ENCODE assay signal across 24 mouse cellular contexts in the genomic region with DNA sequence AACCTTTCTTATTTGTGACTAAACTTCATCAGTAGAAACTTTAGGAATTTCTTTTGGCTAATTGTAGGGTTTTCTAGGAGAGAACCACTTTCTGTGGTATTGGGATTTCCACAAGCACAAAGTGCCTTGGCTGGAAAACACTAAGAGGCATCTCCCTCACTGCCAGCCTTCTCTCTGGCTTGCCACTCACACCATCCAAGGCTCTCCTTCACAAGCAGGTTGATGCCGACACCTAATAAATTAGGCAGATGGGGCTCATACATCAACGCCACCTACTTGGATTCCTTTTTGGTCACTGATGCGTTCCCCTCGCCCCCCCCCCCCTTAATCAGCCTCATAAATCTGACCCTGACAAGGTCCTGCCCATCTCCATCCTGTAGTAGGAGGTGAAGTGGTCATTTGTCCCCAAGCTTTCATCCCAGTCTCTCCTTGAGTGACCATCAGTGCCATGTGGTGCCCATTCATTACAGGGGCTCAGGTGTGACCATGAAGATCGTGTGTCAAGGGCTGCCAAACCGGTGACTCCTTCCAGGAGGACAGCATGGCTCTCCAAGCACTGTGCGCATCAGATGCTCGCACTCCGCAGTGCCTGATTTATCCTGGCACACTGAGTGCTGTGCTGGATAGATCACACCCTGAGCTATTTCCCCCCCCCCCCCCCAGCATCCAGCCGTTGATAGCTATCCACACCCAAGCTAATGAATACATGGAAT. TPM values are rescaled to one million over a fixed set of nuclear protein-coding genes. Genes with fewer than 3 reads are reported as not detected.
A peak's percentile ranks its signal among the peaks of the same experiment; 100 is the strongest.
DNase-seq lines count a peak whose midpoint lies in the region; ATAC-seq and TF ChIP-seq lines count a peak whose summit lies in the region.
"Had no signal": no experiment of that assay in that cellular context is flagged by ENCODE, and none has a peak within 500 bp of the region (broad histone marks: within the 10 kb centered on the region; RNA-seq: fewer than 3 reads in every experiment).

No protein-coding gene starts in this region.

- no peak overlapping the region for H3K4me2 ChIP-seq in forebrain, embryonic 16.5 days (ENCODE audit: low read length)
- H3K4me2 ChIP-seq in forebrain, embryonic 14.5 days (ENCODE audit: low read length): no peak overlapping the region
- no peak overlapping the region for H3K4me2 ChIP-seq in hindbrain, embryonic 15.5 days
- no peak overlapping the region for H3K4me2 ChIP-seq in midbrain, embryonic 16.5 days (ENCODE audit: low read length)
- no peak overlapping the region for H3K4me2 ChIP-seq in midbrain, embryonic 14.5 days (ENCODE audit: low read length)
- no peak overlapping the region for H3K4me2 ChIP-seq in hindbrain, postnatal 0 days (ENCODE audit: low read depth, low read length)
- H3K4me2 ChIP-seq: heart, embryonic 13.5 days; liver, embryonic 11.5 days; neural tube, embryonic 12.5 days had no signal

- H3K9me3 ChIP-seq in forebrain, embryonic 16.5 days (ENCODE audit: control insufficient read depth, low read length): no peaks in the 10 kb centered on the region
- no peaks in the 10 kb centered on the region for H3K9me3 ChIP-seq in forebrain, embryonic 14.5 days (replicated peaks; ENCODE audit: control insufficient read depth, low read length)
- H3K9me3 ChIP-seq in hindbrain, embryonic 15.5 days: no peaks in the 10 kb centered on the region
- no peaks in the 10 kb centered on the region for H3K9me3 ChIP-seq in hindbrain, embryonic 10.5 days
- no peaks in the 10 kb centered on the region for H3K9me3 ChIP-seq in midbrain, embryonic 16.5 days (replicated peaks; ENCODE audit: control insufficient read depth, low read length, poor library complexity, severe bottlenecking)
- H3K9me3 ChIP-seq in midbrain, embryonic 14.5 days (ENCODE audit: control insufficient read depth, low read length): no peaks in the 10 kb centered on the region
- no peaks in the 10 kb centered on the region for H3K9me3 ChIP-seq in hindbrain, postnatal 0 days (ENCODE audit: low read length)
- H3K9me3 ChIP-seq: embryonic facial prominence, embryonic 10.5 days; heart, embryonic 13.5 days; limb, embryonic 10.5 days; neural tube, embryonic 12.5 days had no signal

- no peaks in the 10 kb centered on the region for H3K4me1 ChIP-seq in forebrain, embryonic 16.5 days (replicated peaks; ENCODE audit: control insufficient read depth, insufficient read depth, low read length)
- no peaks in the 10 kb centered on the region for H3K4me1 ChIP-seq in forebrain, embryonic 14.5 days (ENCODE audit: control insufficient read depth, insufficient read depth, low read length)
- H3K4me1 ChIP-seq in hindbrain, embryonic 15.5 days (replicated peaks): no peaks in the 10 kb centered on the region
- H3K4me1 ChIP-seq in hindbrain, embryonic 10.5 days (replicated peaks): no peaks in the 10 kb centered on the region
- no peaks in the 10 kb centered on the region for H3K4me1 ChIP-seq in midbrain, embryonic 16.5 days (ENCODE audit: control insufficient read depth, insufficient read depth, low read length)
- H3K4me1 ChIP-seq in midbrain, embryonic 14.5 days (ENCODE audit: control insufficient read depth, insufficient read depth, low read length): no peaks in the 10 kb centered on the region
- no peaks in the 10 kb centered on the region for H3K4me1 ChIP-seq in hindbrain, postnatal 0 days (ENCODE audit: insufficient read depth, low read length)
- H3K4me1 ChIP-seq: embryonic facial prominence, embryonic 10.5 days; neural tube, embryonic 12.5 days had no signal

- H3K36me3 ChIP-seq in forebrain, embryonic 16.5 days (ENCODE audit: control insufficient read depth, insufficient read depth): no peaks in the 10 kb centered on the region
- no peaks in the 10 kb centered on the region for H3K36me3 ChIP-seq in forebrain, embryonic 14.5 days (ENCODE audit: control insufficient read depth, insufficient read depth, low read length)
- H3K36me3 ChIP-seq in hindbrain, embryonic 15.5 days: no peaks in the 10 kb centered on the region
- H3K36me3 ChIP-seq in hindbrain, embryonic 10.5 days: no peaks in the 10 kb centered on the region
- H3K36me3 ChIP-seq in midbrain, embryonic 16.5 days (ENCODE audit: control insufficient read depth, insufficient read depth, low read length): no peaks in the 10 kb centered on the region
- H3K36me3 ChIP-seq in midbrain, embryonic 14.5 days (ENCODE audit: control insufficient read depth, insufficient read depth, low read length): no peaks in the 10 kb centered on the region
- H3K36me3 ChIP-seq in hindbrain, postnatal 0 days (ENCODE audit: insufficient read depth, low read length): no peaks in the 10 kb centered on the region
- H3K36me3 ChIP-seq: embryonic facial prominence, embryonic 10.5 days; heart, embryonic 13.5 days; limb, embryonic 10.5 days; neural tube, embryonic 12.5 days had no signal

- peak; percentile 57; the same call in 1 of the 2 replicates for ATAC-seq in forebrain, embryonic 16.5 days
- no peak for ATAC-seq in forebrain, embryonic 14.5 days
- peak; percentile 79 for ATAC-seq in hindbrain, embryonic 15.5 days (ENCODE audit: low FRiP score, low read depth)
- 0 out of 2 replicates have a peak, but pooled peaks have one; percentile 48 for ATAC-seq in midbrain, embryonic 16.5 days
- no peak for ATAC-seq in midbrain, embryonic 14.5 days (ENCODE audit: low FRiP score, low TSS enrichment)
- peak; percentile 86 for ATAC-seq in hindbrain, postnatal 0 days

- H3K27me3 ChIP-seq in forebrain, embryonic 16.5 days (replicated peaks; ENCODE audit: control insufficient read depth, insufficient read depth, low read length): no peaks in the 10 kb centered on the region
- no peaks in the 10 kb centered on the region for H3K27me3 ChIP-seq in forebrain, embryonic 14.5 days (replicated peaks; ENCODE audit: control insufficient read depth, insufficient read depth, low read length)
- H3K27me3 ChIP-seq in hindbrain, embryonic 15.5 days: no peaks in the 10 kb centered on the region
- H3K27me3 ChIP-seq in hindbrain, embryonic 10.5 days (ENCODE audit: insufficient read depth, poor library complexity, severe bottlenecking): no peaks in the 10 kb centered on the region
- no peaks in the 10 kb centered on the region for H3K27me3 ChIP-seq in midbrain, embryonic 16.5 days (ENCODE audit: control insufficient read depth, insufficient read depth, low read depth, low read length)
- H3K27me3 ChIP-seq in midbrain, embryonic 14.5 days (ENCODE audit: control insufficient read depth, insufficient read depth, low read length): no peaks in the 10 kb centered on the region
- H3K27me3 ChIP-seq in hindbrain, postnatal 0 days (ENCODE audit: insufficient read depth, low read length): no peaks in the 10 kb centered on the region
- H3K27me3 ChIP-seq: heart, embryonic 13.5 days; neural tube, embryonic 12.5 days had no signal

- no peak for DNase-seq in forebrain, embryonic 14.5 days (ENCODE audit: low spot score)
- no peak for DNase-seq in hindbrain, embryonic 10.5 days (ENCODE audit: low spot score)
- DNase-seq in midbrain, embryonic 14.5 days: no peak
- DNase-seq in hindbrain, postnatal 0 days (ENCODE audit: low spot score): peak; percentile 58
- DNase-seq in thymus, postnatal 10 days (ENCODE audit: low spot score in 2 of 2): no peak
- DNase-seq: adrenal gland, adult 8-10 months; B cell, adult 2 months; gastrocnemius, postnatal 14 days; heart, postnatal 4 days; kidney, adult 11 months; lung, adult 2 months; lung, postnatal 4 days; right cerebral cortex, postnatal 14 days had no signal

- no peak overlapping the region for H3K4me3 ChIP-seq in forebrain, embryonic 16.5 days (replicated peaks; ENCODE audit: low read length)
- no peak overlapping the region for H3K4me3 ChIP-seq in forebrain, embryonic 14.5 days (ENCODE audit: low read depth, low read length)
- no peak overlapping the region for H3K4me3 ChIP-seq in hindbrain, embryonic 15.5 days
- H3K4me3 ChIP-seq in hindbrain, embryonic 10.5 days: no peak overlapping the region
- no peak overlapping the region for H3K4me3 ChIP-seq in midbrain, embryonic 16.5 days (ENCODE audit: low read depth, low read length)
- no peak overlapping the region for H3K4me3 ChIP-seq in midbrain, embryonic 14.5 days (replicated peaks; ENCODE audit: low read depth, low read length)
- no peak overlapping the region for H3K4me3 ChIP-seq in hindbrain, postnatal 0 days (ENCODE audit: low read length)
- H3K4me3 ChIP-seq: embryonic facial prominence, embryonic 10.5 days; erythroblast, embryonic 14.5 days; heart, embryonic 13.5 days; layer of hippocampus, adult 2 months; limb, embryonic 10.5 days; neural tube, embryonic 12.5 days had no signal

- no peak for TF ChIP-seq CTCF in hindbrain, postnatal 0 days (IDR thresholded peaks at IDR 0.05; ENCODE audit: low read depth)

- no peak overlapping the region for H3K27ac ChIP-seq in forebrain, embryonic 16.5 days (ENCODE audit: low read length)
- no peak overlapping the region for H3K27ac ChIP-seq in forebrain, embryonic 14.5 days (ENCODE audit: low read depth, low read length)
- H3K27ac ChIP-seq in hindbrain, embryonic 15.5 days (replicated peaks): no peak overlapping the region
- H3K27ac ChIP-seq in hindbrain, embryonic 10.5 days: no peak overlapping the region
- no peak overlapping the region for H3K27ac ChIP-seq in midbrain, embryonic 16.5 days (ENCODE audit: low read length)
- H3K27ac ChIP-seq in midbrain, embryonic 14.5 days (replicated peaks; ENCODE audit: low read depth, low read length): no peak overlapping the region
- H3K27ac ChIP-seq in hindbrain, postnatal 0 days: no peak overlapping the region
- H3K27ac ChIP-seq: embryonic facial prominence, embryonic 10.5 days; heart, embryonic 13.5 days; layer of hippocampus, adult 2 months; limb, embryonic 10.5 days; neural tube, embryonic 12.5 days had no signal

- WGBS in forebrain, embryonic 16.5 days: 78% methylated on average over 10 of the region's 10 CpGs
- WGBS in forebrain, embryonic 14.5 days: 74% methylated on average over 10 of the region's 10 CpGs
- WGBS in hindbrain, embryonic 15.5 days: 66% methylated on average over 10 of the region's 10 CpGs
- WGBS in hindbrain, embryonic 10.5 days: 84% methylated on average over 10 of the region's 10 CpGs
- WGBS in midbrain, embryonic 16.5 days: 90% methylated on average over 10 of the region's 10 CpGs
- 88% methylated on average over 10 of the region's 10 CpGs for WGBS in midbrain, embryonic 14.5 days
- 57% methylated on average over 10 of the region's 10 CpGs for WGBS in hindbrain, postnatal 0 days

- H3K9ac ChIP-seq in forebrain, embryonic 16.5 days (replicated peaks; ENCODE audit: low read depth, low read length): no peak overlapping the region
- no peak overlapping the region for H3K9ac ChIP-seq in forebrain, embryonic 14.5 days (ENCODE audit: low read length)
- no peak overlapping the region for H3K9ac ChIP-seq in hindbrain, embryonic 15.5 days
- no peak overlapping the region for H3K9ac ChIP-seq in midbrain, embryonic 16.5 days (ENCODE audit: low read depth, low read length)
- H3K9ac ChIP-seq in midbrain, embryonic 14.5 days (replicated peaks; ENCODE audit: low read length): no peak overlapping the region
- H3K9ac ChIP-seq in hindbrain, postnatal 0 days (replicated peaks; ENCODE audit: low read length): no peak overlapping the region
- H3K9ac ChIP-seq: heart, embryonic 13.5 days; neural tube, embryonic 12.5 days had no signal

RNA-seq across cellular contexts. Expression of gene Tmem178, which starts 8.5 kb away (rescaled TPM):
- 36.3 and 41.4 TPM in 2 replicates for polyA plus RNA-seq in forebrain, embryonic 16.5 days (2015; fragmentation: Nextera tagmentation; extraction: Ambion mirVana)
- 39.0 and 43.4 TPM in 2 replicates for polyA plus RNA-seq in forebrain, embryonic 14.5 days (2014; fragmentation: Nextera tagmentation; extraction: Ambion mirVana)
- polyA plus RNA-seq in hindbrain, embryonic 15.5 days (2015; fragmentation: Nextera tagmentation; extraction: Ambion mirVana): 31.1 and 32.9 TPM in 2 replicates
- polyA plus RNA-seq in hindbrain, embryonic 10.5 days (2016; fragmentation: Nextera tagmentation; extraction: Ambion mirVana): 4.5 and 13.0 TPM in 2 replicates
- polyA plus RNA-seq in midbrain, embryonic 16.5 days (2015; fragmentation: Nextera tagmentation; extraction: Ambion mirVana): 20.8 and 23.9 TPM in 2 replicates
- 30.5 and 31.3 TPM in 2 replicates for polyA plus RNA-seq in midbrain, embryonic 14.5 days (2014; fragmentation: Nextera tagmentation; extraction: Ambion mirVana)
- 48.8 and 49.9 TPM in 2 replicates for total RNA-seq in hindbrain, postnatal 0 days (2014; rRNA removed)
- 36.9 and 37.4 TPM in 2 replicates for polyA plus RNA-seq in hindbrain, postnatal 0 days (2015; fragmentation: Nextera tagmentation; extraction: Ambion mirVana)
- total RNA-seq: monocyte, adult 5-6 weeks had no signal
- polyA plus RNA-seq: erythroblast, embryonic 14.5 days had no signal

Comparison
In these comparisons a context has a peak if more than half of its experiments do, and no peak if none do; other contexts are left out.
1. ATAC-seq: peak in forebrain, embryonic 16.5 days (single experiment), hindbrain, embryonic 15.5 days (single experiment), midbrain, embryonic 16.5 days (single experiment) and hindbrain, postnatal 0 days (single experiment); none in forebrain, embryonic 14.5 days (single experiment) and midbrain, embryonic 14.5 days (single experiment).